ENCODE assay signal across 16 mouse cellular contexts in genomic region chr5:108743856-108744255, GRCm38 (mm10). TPM values are rescaled to one million over a fixed set of nuclear protein-coding genes. Genes with fewer than 3 reads are reported as not detected.
A peak's percentile ranks its signal among the peaks of the same experiment; 100 is the strongest.
DNase-seq lines count a peak whose midpoint lies in the region; ATAC-seq and TF ChIP-seq lines count a peak whose summit lies in the region.
"Had no signal": no experiment of that assay in that cellular context is flagged by ENCODE, and none has a peak within 500 bp of the region (broad histone marks: within the 10 kb centered on the region; RNA-seq: fewer than 3 reads in every experiment).

No protein-coding gene starts in this region.

- H3K9me3 ChIP-seq in liver, embryonic 14.5 days (ENCODE audit: control insufficient read depth, low read length) = no peaks in the 10 kb centered on the region
- no peaks in the 10 kb centered on the region for H3K9me3 ChIP-seq in liver, embryonic 12.5 days (replicated peaks)

- peak; percentile 18 to 19 for DNase-seq in cerebellum, postnatal 10 days
- peak in 2 of 3 experiments; percentile 28 to 33 for DNase-seq in liver, embryonic 14.5 days (ENCODE audit: low read depth in 3 of 3, low spot score in 3 of 3)
- peak; percentile 67 for DNase-seq in R1 (ENCODE audit: low read depth, low spot score)
- DNase-seq in urinary bladder, adult 18-20 months (ENCODE audit: low spot score in 2 of 2) = no peak
- DNase-seq in right cerebral cortex, postnatal 4 days = no peak
- DNase-seq: adrenal gland, adult 2 months; B cell, adult 2 months; gastrocnemius, postnatal 36 days; heart, postnatal 4 days; lung, adult 2 months had no signal

- WGBS in liver, embryonic 14.5 days (ENCODE audit: insufficient replicate concordance) = 56% methylated on average over 2 of the region's 2 CpGs
- 63% methylated on average over 2 of the region's 2 CpGs for WGBS in liver, embryonic 12.5 days (ENCODE audit: insufficient replicate concordance)

- H3K36me3 ChIP-seq in liver, embryonic 14.5 days (replicated peaks; ENCODE audit: control insufficient read depth, insufficient read depth, low read depth) = no peaks in the 10 kb centered on the region
- H3K36me3 ChIP-seq in liver, embryonic 12.5 days = no peaks in the 10 kb centered on the region

- no peak for TF ChIP-seq EP300 in liver, embryonic 14.5 days (IDR thresholded peaks at IDR 0.05; ENCODE audit: low read depth)

- H3K4me1 ChIP-seq in liver, embryonic 14.5 days (replicated peaks; ENCODE audit: control insufficient read depth in 2 of 2, insufficient read depth in 2 of 2, low read length in 1 of 2) = no peaks in the 10 kb centered on the region
- H3K4me1 ChIP-seq in liver, embryonic 12.5 days = no peaks in the 10 kb centered on the region

- no peak overlapping the region for H3K9ac ChIP-seq in liver, embryonic 14.5 days (replicated peaks)
- H3K9ac ChIP-seq in liver, embryonic 12.5 days = no peak overlapping the region

- H3K27me3 ChIP-seq in liver, embryonic 14.5 days (ENCODE audit: control insufficient read depth, insufficient read depth, low read length) = no peaks in the 10 kb centered on the region; the same call in 1 of the 2 replicates
- peaks cover 13% of the 10 kb centered on the region; the same call in 1 of the 2 replicates for H3K27me3 ChIP-seq in liver, embryonic 12.5 days (replicated peaks)

- H3K4me2 ChIP-seq in liver, embryonic 14.5 days (ENCODE audit: low read depth) = no peak overlapping the region
- no peak overlapping the region for H3K4me2 ChIP-seq in liver, embryonic 12.5 days

- peak; percentile 51 for TF ChIP-seq CTCF in liver, embryonic 14.5 days (IDR thresholded peaks at IDR 0.05; ENCODE audit: low read depth)

- no peak overlapping the region for H3K27ac ChIP-seq in liver, embryonic 14.5 days
- H3K27ac ChIP-seq in liver, embryonic 12.5 days = no peak overlapping the region

- ATAC-seq in cerebellum, adult (ENCODE audit: insufficient number of reproducible peaks, low FRiP score, low TSS enrichment) = no peak
- ATAC-seq in liver, embryonic 14.5 days (ENCODE audit: insufficient read depth) = no peak
- no peak for ATAC-seq in liver, embryonic 12.5 days
- peak; percentile 69; the same call in 1 of the 2 replicates for ATAC-seq in megakaryocyte progenitor cell, adult 5-6 weeks (replicated peaks; ENCODE audit: poor library complexity)

- no peak overlapping the region for H3K4me3 ChIP-seq in liver, embryonic 14.5 days (ENCODE audit: insufficient read depth in 1 of 2, low read depth in 2 of 2, low read length in 2 of 2)
- H3K4me3 ChIP-seq in liver, embryonic 12.5 days = no peak overlapping the region

RNA-seq across cellular contexts. Expression of gene Rnf212, which starts 30.9 kb away (rescaled TPM):
- 3.2 and 4.6 TPM in 2 replicates for polyA plus RNA-seq in liver, embryonic 14.5 days (2012; rRNA removed)
- 3.3 and 4.9 TPM in 2 replicates for polyA plus RNA-seq in liver, embryonic 14.5 days (2014; fragmentation: Nextera tagmentation; extraction: Ambion mirVana)
- polyA plus RNA-seq in liver, embryonic 12.5 days (2016; fragmentation: Nextera tagmentation; extraction: Ambion mirVana) = 4.0 and 4.2 TPM in 2 replicates
- total RNA-seq in megakaryocyte progenitor cell, adult 5-6 weeks (2015) = not detected in 2 replicates
- 0.79 TPM in 1 of 2 replicates, not detected in the other for total RNA-seq in megakaryocyte progenitor cell, adult 5-6 weeks (2017)
- total RNA-seq: adrenal gland, adult 2 months; gastrocnemius, postnatal 36 days; heart, postnatal 4 days; left cerebral cortex, adult 8-10 months; monocyte, adult 5-6 weeks had no signal
- polyA plus RNA-seq: adrenal gland, adult 2 months; kidney, embryonic 14.5 days; lung, adult 2 months had no signal

RNA-seq across cellular contexts. Expression of gene Tmed11, which starts 51.3 kb away (rescaled TPM):
- polyA plus RNA-seq in liver, embryonic 14.5 days (2012; rRNA removed) = not detected in 2 replicates
- not detected in 2 replicates for polyA plus RNA-seq in liver, embryonic 14.5 days (2014; fragmentation: Nextera tagmentation; extraction: Ambion mirVana)
- polyA plus RNA-seq in liver, embryonic 12.5 days (2016; fragmentation: Nextera tagmentation; extraction: Ambion mirVana) = not detected in 2 replicates
- total RNA-seq in megakaryocyte progenitor cell, adult 5-6 weeks (2015) = not detected in 2 replicates
- total RNA-seq in megakaryocyte progenitor cell, adult 5-6 weeks (2017) = not detected in 2 replicates
- total RNA-seq: adrenal gland, adult 2 months; gastrocnemius, postnatal 36 days; heart, postnatal 4 days; left cerebral cortex, adult 8-10 months; monocyte, adult 5-6 weeks had no signal
- polyA plus RNA-seq: adrenal gland, adult 2 months; kidney, embryonic 14.5 days; lung, adult 2 months had no signal

RNA-seq across cellular contexts. Expression of gene Fgfrl1, which starts 51.7 kb away (rescaled TPM):
- polyA plus RNA-seq in liver, embryonic 14.5 days (2012; rRNA removed) = 11.0 and 12.7 TPM in 2 replicates
- polyA plus RNA-seq in liver, embryonic 14.5 days (2014; fragmentation: Nextera tagmentation; extraction: Ambion mirVana) = 5.9 and 7.4 TPM in 2 replicates
- 18.0 and 18.6 TPM in 2 replicates for polyA plus RNA-seq in liver, embryonic 12.5 days (2016; fragmentation: Nextera tagmentation; extraction: Ambion mirVana)
- total RNA-seq in megakaryocyte progenitor cell, adult 5-6 weeks (2015) = 1.7 TPM in 2 replicates
- 2.3 and 2.7 TPM in 2 replicates for total RNA-seq in megakaryocyte progenitor cell, adult 5-6 weeks (2017)

Comparison
In these comparisons a context has a peak if more than half of its experiments do, and no peak if none do; other contexts are left out.
1. DNase-seq: peak in cerebellum, postnatal 10 days (2 of 2), liver, embryonic 14.5 days (2 of 3) and R1 (single experiment); none in urinary bladder, adult 18-20 months (0 of 2) and right cerebral cortex, postnatal 4 days (single experiment).